Mouse (Mus musculus) heart, adult 2 months (tissue): ENCODE results near the gene Zscan29.

ENCODE experiments used
- CTCF ChIP-seq: fragments of 200-600 bp; IDR thresholded peaks from 2 replicates; pipeline ENCODE4 v1.8.1; 2022; ENCODE audit warnings: antibody characterized with exemption, mild to moderate bottlenecking, moderate library complexity
- EP300 ChIP-seq: fragments of 200-500 bp; IDR thresholded peaks from 2 replicates; pipeline ENCODE4 v1.6.1; 2011; ENCODE audit warnings: low read depth, low read length, control low read depth; ENCODE audit not compliant: insufficient read depth

GRCm38 (mm10) chr2:121115418-121115817 is 55.5 kb downstream of the Zscan29 start:
- TF ChIP-seq EP300 = no peak
- TF ChIP-seq CTCF = no peak
